Mouse (Mus musculus) G1E-ER4 (cell line): ENCODE results near the gene Apol7a. TPM values are rescaled to one million over a fixed set of nuclear protein-coding genes. Genes with fewer than 3 reads are reported as not detected.
"Not testable (repeated sequence)": the region's sequence is repeated elsewhere in the genome, so short reads cannot be mapped to it uniquely, and the experiment has no call there.

Experiments used
- GATA1 ChIP-seq: IDR thresholded peaks from one replicate; pipeline ENCODE4 v1.8.0; 2012; ENCODE audit warnings: low read length, inconsistent platforms
- polyA plus RNA-seq: library from polyadenylated mRNA; stranded (reverse); fragments of >175 nt; gene quantifications from 2 replicates; pipeline ENCODE4 v1.2.3, GENCODE M21; 2012

Gene Apol7a
- polyA plus RNA-seq: not detected in 2 replicates

GRCm38 (mm10) chr15:77399027-77399426, at the start of gene Apol7a:
TSS of gene Apol7a (minus strand) at chr15:77399110.
- not testable (repeated sequence) for TF ChIP-seq GATA1

GRCm38 (mm10) chr15:77447392-77447791, 48.5 kb upstream of the Apol7a start, which contains the start of gene Apol7b:
TSS of gene Apol7b (minus strand) at chr15:77447492.
- TF ChIP-seq GATA1: not testable (repeated sequence)

GRCm38 (mm10) chr15:77411035-77411434, 12.1 kb upstream of the Apol7a start, which contains the start of gene Apol9a:
TSS of gene Apol9a (minus strand) at chr15:77411135.
- TF ChIP-seq GATA1: not testable (repeated sequence)

DNA sequence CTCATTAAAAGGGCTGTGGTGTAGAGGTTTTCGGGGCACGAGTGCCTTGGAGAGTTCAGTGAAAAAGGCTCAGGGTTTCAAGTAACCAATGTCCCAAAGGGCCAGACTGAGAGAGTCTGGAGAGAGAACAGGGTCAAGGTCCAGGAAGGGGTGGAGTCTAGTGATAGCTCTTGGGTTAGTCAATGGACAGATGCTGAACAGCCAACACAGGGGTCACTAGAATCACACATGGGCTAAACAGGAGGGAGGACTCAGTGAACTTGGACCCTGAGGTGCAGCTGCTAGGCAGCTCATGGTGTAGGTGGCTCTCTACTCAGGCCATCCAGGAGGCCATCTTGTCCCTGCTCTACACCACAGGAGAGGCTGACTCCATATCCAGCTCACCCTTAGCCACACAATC, 11.4 kb downstream of the Apol7a start:
- TF ChIP-seq GATA1: no peak

DNA sequence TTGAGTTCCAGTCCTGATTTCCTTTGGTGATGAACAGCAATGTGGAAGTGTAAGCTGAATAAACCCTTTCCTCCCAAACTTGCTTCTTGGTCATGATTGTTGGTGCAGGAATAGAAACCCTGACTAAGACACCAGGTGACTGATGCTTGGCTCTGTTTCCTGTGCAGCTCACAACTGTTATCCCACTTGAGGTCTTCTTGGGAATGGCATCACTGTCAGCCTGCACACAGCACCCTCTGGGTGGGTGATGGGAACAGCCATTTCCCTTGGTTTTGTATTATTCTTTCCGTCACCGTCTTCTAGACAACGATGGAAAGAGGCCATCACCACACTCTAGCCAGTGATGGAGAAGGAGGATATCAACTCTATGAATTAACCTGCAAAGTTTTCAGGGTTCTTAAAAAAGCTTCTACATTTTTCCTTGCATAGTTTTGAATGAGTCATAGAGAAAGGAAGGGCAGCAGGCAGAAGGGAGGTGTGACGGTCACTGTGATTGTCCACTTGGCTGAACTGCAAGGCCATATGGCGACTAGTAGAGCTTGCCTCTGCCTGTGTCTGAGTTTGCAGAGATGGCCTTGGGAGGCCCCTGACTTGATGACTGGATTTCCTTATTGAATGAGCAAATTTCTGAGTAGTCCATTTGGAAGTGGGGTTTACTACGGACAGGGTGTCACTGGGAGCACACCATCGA, 14.4 kb downstream of the Apol7a start:
- no peak for TF ChIP-seq GATA1

DNA sequence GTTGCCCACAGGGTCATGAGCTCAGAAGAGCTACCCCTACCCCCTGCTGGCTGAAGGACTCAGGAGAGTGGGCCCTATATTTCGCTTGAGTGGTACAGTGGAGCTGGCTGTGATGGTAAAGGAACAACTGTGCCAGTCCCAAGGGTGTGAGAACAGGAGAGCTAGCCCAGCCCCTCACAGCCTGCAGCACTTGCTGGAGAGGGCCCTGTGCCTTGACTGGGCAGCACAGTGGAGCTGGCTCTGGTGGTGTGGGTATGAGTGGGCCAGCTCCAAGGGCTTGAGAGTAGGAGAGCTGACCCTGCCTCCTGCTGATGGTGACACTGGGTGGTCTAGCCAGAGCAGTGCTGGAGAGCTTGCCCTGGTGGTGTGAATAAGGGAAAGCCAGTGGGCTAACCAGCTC, 16.0 kb downstream of the Apol7a start:
- TF ChIP-seq GATA1: no peak

GRCm38 (mm10) chr15:77382271-77382850, 16.5 kb downstream of the Apol7a start:
- no peak for TF ChIP-seq GATA1

GRCm38 (mm10) chr15:77381481-77381880, 17.4 kb downstream of the Apol7a start:
- no peak for TF ChIP-seq GATA1

DNA sequence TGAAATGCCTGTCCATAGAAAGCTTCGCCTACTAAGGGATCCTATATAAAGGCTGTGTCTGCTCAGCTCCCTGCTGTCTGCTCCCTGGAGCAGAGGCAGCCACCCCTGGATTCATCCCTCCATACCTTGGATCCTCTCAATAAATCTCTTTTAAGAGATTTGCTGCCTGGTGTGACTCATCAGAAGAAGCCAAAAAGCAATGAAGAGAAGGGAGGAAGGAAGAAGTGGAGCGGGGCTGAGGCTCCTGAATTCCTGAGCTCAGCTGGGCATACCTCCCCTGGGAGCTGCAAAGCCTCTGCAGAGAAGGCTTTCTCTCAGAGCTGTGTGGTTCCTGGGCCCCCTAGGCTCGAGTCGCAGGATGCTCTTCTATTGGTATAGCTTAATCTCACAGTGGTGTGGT, 19.0 kb downstream of the Apol7a start:
- TF ChIP-seq GATA1: no peak

- TF ChIP-seq GATA1: no peak
These were observed 21.5 kb downstream of the Apol7a start for GRCm38 (mm10) chr15:77377419-77377818.

- TF ChIP-seq GATA1: no peak
These were observed 22.0 kb downstream of the Apol7a start for GRCm38 (mm10) chr15:77376920-77377319.

DNA sequence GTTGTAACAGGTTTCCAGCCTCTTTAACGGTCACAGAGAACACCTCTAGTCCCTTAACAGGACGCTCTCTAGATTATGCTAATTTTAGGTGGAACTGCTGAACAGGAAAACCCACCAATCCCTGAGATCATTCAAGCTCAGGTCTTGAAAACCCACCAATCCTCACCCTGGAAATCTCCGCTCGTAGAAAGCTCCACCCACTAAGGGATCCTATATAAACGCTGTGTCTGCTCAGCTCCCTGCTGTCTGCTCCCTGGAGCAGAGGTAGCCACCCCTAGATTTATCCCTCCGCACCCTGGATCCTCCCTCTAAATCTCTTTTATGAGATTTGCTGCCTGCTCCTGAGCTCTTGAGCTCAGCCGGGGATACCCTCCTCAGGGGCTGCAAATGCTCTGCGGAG, 28.3 kb downstream of the Apol7a start:
- no peak for TF ChIP-seq GATA1

GRCm38 (mm10) chr15:77369981-77370380, 28.9 kb downstream of the Apol7a start:
- no peak for TF ChIP-seq GATA1

DNA sequence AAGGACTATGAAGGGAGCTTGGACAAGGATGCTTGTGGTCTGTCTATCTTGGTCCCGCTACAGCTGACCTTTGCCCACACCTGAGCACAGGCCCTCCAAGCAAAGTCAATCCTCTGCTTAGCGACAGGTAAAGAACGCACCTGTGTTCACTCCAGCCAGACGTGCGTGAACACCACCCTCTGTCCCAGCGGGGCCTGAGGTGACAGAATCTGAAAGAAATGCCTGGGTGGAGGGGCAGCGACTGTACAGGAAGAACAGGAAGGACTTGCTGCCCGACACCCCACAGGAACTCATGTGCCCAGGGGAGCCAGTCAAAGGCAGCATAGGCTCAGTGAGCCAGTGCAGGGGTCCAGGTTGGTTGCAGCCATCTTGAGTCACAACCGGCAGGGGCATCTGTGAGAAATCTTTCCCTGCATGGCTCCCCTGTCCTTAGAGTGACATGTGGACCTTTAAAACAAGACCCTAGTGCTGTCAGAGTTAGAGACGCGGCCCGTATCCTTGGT, 30.0 kb downstream of the Apol7a start:
- TF ChIP-seq GATA1: no peak

- no peak for TF ChIP-seq GATA1
These were observed 30.8 kb downstream of the Apol7a start for GRCm38 (mm10) chr15:77368148-77368547.

GRCm38 (mm10) chr15:77367504-77367903, 31.4 kb downstream of the Apol7a start:
- no peak for TF ChIP-seq GATA1
